Mouse (Mus musculus): ENCODE data around the gene Efcab9.

- TF ChIP-seq POLR2A (IDR thresholded peaks at IDR 0.05; ENCODE audit: borderline replicate concordance, extremely low read depth, low read depth, low read length) (no peak), CTCF (IDR thresholded peaks at IDR 0.05; ENCODE audit: insufficient read depth, low read length) (no peak)
Observed at GRCm38 (mm10) chr11:32547391-32547947, 15.6 kb upstream of the Efcab9 start.

Data from lung, adult 2 months (tissue).